Mouse (Mus musculus) urinary bladder, postnatal 0 days (tissue): ENCODE measurements around the gene Myh10. TPM values are rescaled to one million over a fixed set of nuclear protein-coding genes. Genes with fewer than 3 reads are reported as not detected.

Experiments used
- polyA plus RNA-seq: library from polyadenylated mRNA; unstranded; fragments of >200 nt; fragmentation: Nextera tagmentation; extraction: Ambion mirVana; gene quantifications from 2 replicates; pipeline ENCODE4 v1.2.1, GENCODE M21; 2015

The Myh10 gene
- polyA plus RNA-seq, result 46.4 and 48.4 TPM in 2 replicates

GRCm38 (mm10) chr11:68691321-68692009 is at the start of gene Myh10:
Gene Myh10, plus strand, starts transcription at chr11:68691559.

Other genes with a start within 250 kb of the Myh10 start
- 1.6 and 1.8 TPM in 2 replicates for gene Pik3r6, start 188.5 kb upstream of the Myh10 start, polyA plus RNA-seq
- 1.3 and 1.7 TPM in 2 replicates for gene Mfsd6l, start 135.4 kb upstream of the Myh10 start, polyA plus RNA-seq
- not detected in 2 replicates for gene Ccdc42, start 104.5 kb upstream of the Myh10 start, polyA plus RNA-seq
- gene Ndel1, start 180.3 kb downstream of the Myh10 start, polyA plus RNA-seq, result 79.9 and 88.8 TPM in 2 replicates
- not detected in 2 replicates for gene Rnf222, start 197.0 kb downstream of the Myh10 start, polyA plus RNA-seq
- gene Rpl26, start 210.0 kb downstream of the Myh10 start, polyA plus RNA-seq, result 870 and 884 TPM in 2 replicates
- not detected in 2 replicates for gene Odf4, start 235.5 kb downstream of the Myh10 start, polyA plus RNA-seq